Mouse (Mus musculus): ENCODE data around the gene Txnl4b.

Gene Txnl4b

DNA sequence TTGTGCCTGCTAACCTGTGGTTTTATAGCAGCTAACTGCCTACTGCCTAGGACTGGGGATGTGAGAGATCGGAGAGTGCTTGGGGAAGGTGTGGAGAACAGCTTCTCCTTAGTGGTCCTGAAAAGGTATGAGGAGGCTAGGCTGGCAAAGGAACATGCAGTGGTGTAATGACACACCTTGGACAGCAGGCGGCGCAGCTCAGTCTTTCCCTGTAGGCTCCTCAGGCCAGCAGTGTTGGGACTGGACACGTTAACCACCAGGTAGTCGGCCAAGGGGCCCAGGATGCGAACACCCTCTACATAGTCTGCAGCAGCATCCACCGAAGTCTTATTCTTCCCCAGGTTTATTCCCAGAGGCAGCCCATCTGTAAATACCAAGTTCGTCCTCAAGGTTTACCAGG, 30.2 kb downstream of the Txnl4b start:
- no peak for DNase-seq (ENCODE audit: low spot score)

DNA sequence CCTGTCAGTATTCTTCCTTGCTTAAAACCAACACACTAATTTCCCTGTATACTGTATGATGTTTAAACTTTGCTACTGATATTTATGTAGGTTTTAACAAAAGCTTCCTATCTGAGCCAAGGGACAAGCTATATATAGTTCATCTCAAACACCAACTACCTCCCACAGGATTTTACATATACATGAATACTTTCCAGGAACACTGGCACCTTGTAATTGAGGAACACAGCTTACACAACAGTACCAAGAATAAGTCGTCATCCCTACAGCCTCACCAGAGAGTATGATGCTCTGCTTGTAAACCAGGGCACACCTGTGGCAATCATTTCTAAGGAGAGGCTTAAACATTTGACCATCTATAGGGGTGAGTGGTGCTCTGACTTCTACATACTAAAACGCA, 41.0 kb downstream of the Txnl4b start:
- DNase-seq (ENCODE audit: low spot score), result no peak

DNA sequence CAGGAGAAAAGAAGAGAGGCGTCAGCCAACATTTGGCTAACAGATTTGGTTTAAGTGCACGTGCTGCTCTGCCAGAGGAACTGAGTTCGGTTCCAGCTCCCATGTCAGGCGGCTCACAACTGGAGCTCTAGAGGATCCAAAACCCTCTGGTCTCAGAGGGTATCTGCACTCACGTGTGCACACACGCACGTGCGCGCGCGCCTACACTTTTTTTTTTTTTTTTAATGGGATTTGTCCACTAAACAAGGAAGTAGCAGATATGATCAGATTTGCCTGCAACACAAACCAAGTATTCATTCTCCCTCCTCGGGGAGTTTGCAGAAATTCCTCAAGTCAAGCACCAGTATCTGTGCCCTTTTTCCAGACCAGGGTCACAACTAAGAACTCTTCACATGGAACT, 42.0 kb downstream of the Txnl4b start:
- no peak for DNase-seq (ENCODE audit: low spot score)

DNA sequence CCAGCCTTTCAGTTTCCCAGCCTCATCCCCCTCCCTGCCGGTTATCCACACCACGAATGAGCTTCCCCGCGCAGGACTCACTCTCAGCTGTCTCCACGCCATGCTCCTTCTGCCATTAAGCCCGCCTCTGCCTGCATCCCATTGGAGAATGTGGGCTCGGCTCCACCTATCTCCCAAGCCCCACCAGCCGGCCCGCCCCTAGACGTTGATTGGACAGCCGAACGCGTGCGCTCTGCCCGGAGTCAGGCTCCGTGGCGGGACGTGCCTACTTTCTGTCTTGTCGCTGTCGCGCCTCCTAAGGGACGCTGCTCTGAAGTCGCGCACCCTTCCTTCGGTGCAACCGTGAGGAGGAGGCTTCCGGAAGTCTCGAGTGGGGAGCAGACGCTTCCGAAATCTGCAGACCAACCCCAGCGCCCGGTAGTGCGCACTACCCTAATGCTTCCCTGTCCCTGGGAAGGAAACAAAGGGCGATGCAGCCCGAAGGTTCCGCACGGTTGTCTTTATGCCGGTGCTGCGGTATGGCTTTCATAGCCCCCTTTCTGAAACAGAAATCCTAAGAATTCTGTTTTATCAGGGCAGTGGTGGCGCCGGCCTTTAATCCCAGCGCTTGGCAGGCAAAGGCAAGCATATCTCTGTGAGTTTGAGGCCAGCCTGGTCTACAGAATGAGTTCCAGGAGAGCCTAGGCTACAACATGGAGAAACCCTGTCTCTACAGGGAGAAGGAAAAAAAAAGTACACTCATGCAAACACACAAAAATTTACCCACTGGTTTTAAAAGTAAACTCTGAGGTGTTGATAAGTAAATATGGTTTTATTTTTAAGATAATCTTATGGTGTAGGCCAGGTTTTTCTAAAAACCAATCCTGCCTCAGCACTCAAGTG, 42.8 kb downstream of the Txnl4b start, which contains the start of gene Dhodh:
Gene Dhodh (minus strand): TSS at position 403 of the 882 bp plus-strand sequence.
- peak; percentile 92 for DNase-seq (ENCODE audit: low spot score)

DNA sequence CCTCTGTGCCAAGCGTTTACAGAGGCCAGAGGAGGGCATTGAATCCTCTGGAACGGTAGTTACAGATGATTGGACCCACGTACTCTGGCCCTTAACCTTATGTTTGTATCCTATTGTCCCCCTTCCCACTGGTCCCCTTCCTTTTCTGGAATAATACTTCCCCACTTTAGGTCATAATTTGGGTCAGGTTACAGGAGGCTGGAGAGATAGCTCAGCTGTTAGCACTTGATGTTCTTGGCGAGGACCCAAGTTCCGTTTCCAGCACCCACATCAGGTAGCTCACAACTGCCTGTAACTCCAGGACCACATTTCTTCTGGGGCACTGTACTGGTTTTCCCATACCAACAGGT, 43.4 kb downstream of the Txnl4b start:
- no peak for DNase-seq (ENCODE audit: low spot score)

DNA sequence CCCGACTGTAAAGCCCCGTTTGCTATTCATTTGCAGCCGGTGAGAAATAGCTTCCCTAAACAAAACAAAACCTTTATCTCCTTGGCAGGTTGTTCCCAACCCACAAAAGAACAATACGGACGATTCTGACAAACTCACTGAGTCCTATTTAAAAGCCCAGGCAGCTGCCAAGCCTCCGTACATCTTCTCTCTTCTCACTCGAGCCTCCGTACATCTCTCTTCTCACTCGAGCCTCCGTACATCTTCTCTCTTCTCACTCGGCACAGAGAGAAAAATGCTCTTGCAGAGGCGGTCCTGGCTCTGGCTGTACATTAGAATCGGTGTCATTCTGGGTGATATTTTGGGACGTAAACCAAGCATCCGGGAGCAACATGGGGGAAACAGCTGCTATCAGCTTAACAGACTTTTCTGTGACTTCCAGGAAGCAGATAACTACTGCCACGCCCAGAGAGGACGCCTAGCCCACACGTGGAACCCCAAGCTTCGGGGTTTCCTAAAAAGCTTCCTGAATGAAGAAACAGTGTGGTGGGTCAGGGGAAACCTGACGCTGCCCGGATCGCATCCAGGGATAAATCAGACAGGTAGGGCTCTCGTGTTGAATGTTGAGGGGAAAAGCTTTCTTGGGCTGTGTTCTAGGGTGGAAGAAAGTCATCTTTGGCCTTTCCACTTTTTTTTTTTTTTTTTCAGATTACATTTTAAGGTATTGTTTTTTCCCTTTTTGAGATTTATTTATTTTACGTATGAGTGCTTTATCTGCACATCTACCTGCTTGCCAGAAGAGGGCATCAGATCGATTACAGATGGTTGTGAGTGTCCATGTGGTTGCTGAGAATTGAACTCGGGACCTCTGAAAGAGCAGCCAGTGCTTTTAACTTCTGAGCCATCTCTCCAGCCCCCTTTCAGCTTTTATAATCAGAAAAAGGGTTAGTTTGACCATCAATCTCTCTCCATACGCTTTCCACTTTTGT, 48.8 kb downstream of the Txnl4b start, which contains the start of gene Pkd1l3:
Gene Pkd1l3 (plus strand): TSS at position 275 of the 968 bp plus-strand sequence.
- DNase-seq (ENCODE audit: low spot score), result no peak

DNA sequence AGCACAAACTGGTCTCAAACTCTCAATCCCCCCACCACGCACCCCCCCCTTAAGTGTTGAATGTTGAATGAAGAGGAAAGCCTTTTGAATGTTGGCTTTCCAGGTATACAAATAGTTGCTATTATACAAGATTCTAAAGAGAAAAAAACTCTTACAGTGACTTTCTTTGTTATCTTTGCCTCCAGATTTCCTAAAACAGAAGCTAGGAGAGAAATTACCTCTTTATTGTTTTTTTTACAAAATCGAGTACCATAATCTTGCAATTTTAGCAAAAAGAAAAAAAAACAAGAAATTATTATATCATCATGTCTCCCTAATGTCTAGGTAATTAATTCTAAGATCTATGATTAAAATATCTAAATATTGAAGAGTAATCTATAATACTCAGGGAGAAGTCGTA, 49.9 kb downstream of the Txnl4b start:
- DNase-seq (ENCODE audit: low spot score), result no peak

Data from ovary, adult 18-20 months (tissue).